Mouse (Mus musculus) heart, postnatal 10 days (tissue): Measurements from ENCODE around the gene Cenpc1. TPM values are rescaled to one million over a fixed set of nuclear protein-coding genes. Genes with fewer than 3 reads are reported as not detected.

ENCODE experiments used
- DNase-seq, 2 experiments: peaks; one replicate each; pipeline ENCODE4 v3.0.0; 2021
- intact Hi-C: fragments of 180-260 bp; cut with DNase I; formaldehyde crosslinking; loops from one replicate; pipeline ENCODE4 v1.15.1; 2025
- total RNA-seq, 2 experiments: library from RNA; stranded (reverse); gene quantifications; 2 replicates each; pipeline ENCODE4 v1.2.3; 2021

The Cenpc1 gene
- 10 to 100 TPM; 10.9 to 11.3 TPM for total RNA-seq

GRCm38 (mm10) chr5:86065101-86065875 lies at the start of gene Cenpc1:
Gene Cenpc1, minus strand, starts transcription at chr5:86065583.
- DNase-seq = peak; percentile 98
- intact Hi-C loops = loop anchor here (2.0 to 10.0 kb wide), 3 partner anchors 67 to 740 kb away; partner anchors contain the start of genes Uba6 and Ythdc1

- DNase-seq = peak; percentile 12 to 15
- intact Hi-C loops = no loop called here
Measured at GRCm38 (mm10) chr5:86113997-86114396, 48.6 kb upstream of the Cenpc1 start.

GRCm38 (mm10) chr5:86113037-86113436 lies 47.7 kb upstream of the Cenpc1 start:
- DNase-seq = no peak
- intact Hi-C loops = no loop called here

GRCm38 (mm10) chr5:86111074-86111473 lies 45.7 kb upstream of the Cenpc1 start:
- DNase-seq = no peak
- intact Hi-C loops = no loop called here

- intact Hi-C loops = no loop called here
Measured at GRCm38 (mm10) chr5:86106610-86107009, 41.2 kb upstream of the Cenpc1 start.

GRCm38 (mm10) chr5:86102176-86102575 lies 36.8 kb upstream of the Cenpc1 start:
- DNase-seq = no peak
- intact Hi-C loops = no loop called here

More at GRCm38 (mm10) chr5:86106610-86107009, 41.2 kb upstream of the Cenpc1 start:
- no peak for DNase-seq

- no peak for DNase-seq
- intact Hi-C loops = no loop called here
Measured at GRCm38 (mm10) chr5:86100621-86101020, 35.2 kb upstream of the Cenpc1 start.

- intact Hi-C loops = no loop called here
- no peak for DNase-seq
Measured at GRCm38 (mm10) chr5:86098988-86099387, 33.6 kb upstream of the Cenpc1 start.

GRCm38 (mm10) chr5:86094754-86095153 lies 29.4 kb upstream of the Cenpc1 start:
- intact Hi-C loops = no loop called here
- no peak for DNase-seq

- no peak for DNase-seq
- intact Hi-C loops = no loop called here
Measured at GRCm38 (mm10) chr5:86086751-86087150, 21.4 kb upstream of the Cenpc1 start.

GRCm38 (mm10) chr5:86084979-86085378 lies 19.6 kb upstream of the Cenpc1 start:
- intact Hi-C loops = no loop called here
- DNase-seq = no peak

GRCm38 (mm10) chr5:86083987-86084386 lies 18.6 kb upstream of the Cenpc1 start:
- no peak for DNase-seq
- intact Hi-C loops = no loop called here

GRCm38 (mm10) chr5:86078720-86079334 lies 13.4 kb upstream of the Cenpc1 start:
- no peak for DNase-seq
- intact Hi-C loops = no loop called here

GRCm38 (mm10) chr5:86072756-86073386 lies 7.5 kb upstream of the Cenpc1 start:
- DNase-seq = no peak
- intact Hi-C loops = no loop called here

- DNase-seq = peak in 1 of 2 experiments; percentile 16
- intact Hi-C loops = no loop called here
Measured at GRCm38 (mm10) chr5:86071538-86071937, 6.2 kb upstream of the Cenpc1 start, which contains the start of gene Stap1. Gene Stap1, plus strand, starts transcription at chr5:86071746.

- DNase-seq = no peak
- intact Hi-C loops = loop anchor here (5.0 to 10.0 kb wide), 2 partner anchors 63 to 736 kb away; partner anchors contain the start of gene Ythdc1
Measured at GRCm38 (mm10) chr5:86069121-86069520, 3.7 kb upstream of the Cenpc1 start.

GRCm38 (mm10) chr5:86068451-86068850 lies 3.1 kb upstream of the Cenpc1 start:
- intact Hi-C loops = loop anchor here (5.0 to 10.0 kb wide), 2 partner anchors 64 to 736 kb away; partner anchors contain the start of gene Ythdc1
- DNase-seq = no peak

- intact Hi-C loops = loop anchor here (2.0 to 10.0 kb wide), 3 partner anchors 66 to 738 kb away; partner anchors contain the start of gene Ythdc1
Measured at GRCm38 (mm10) chr5:86066551-86066929, 1.2 kb upstream of the Cenpc1 start.

GRCm38 (mm10) chr5:86065876-86066550 lies 630 bp upstream of the Cenpc1 start:
- no peak for DNase-seq
- intact Hi-C loops = loop anchor here (2.0 to 10.0 kb wide), 4 partner anchors 66 to 739 kb away; partner anchors contain the start of genes Uba6 and Ythdc1

More at GRCm38 (mm10) chr5:86066551-86066929, 1.2 kb upstream of the Cenpc1 start:
- peak; percentile 92 to 93 for DNase-seq

- intact Hi-C loops = loop anchor here (10.0 kb wide), 1 partner anchor 741 kb away; the partner anchor contains the start of gene Ythdc1
- DNase-seq = no peak
Measured at GRCm38 (mm10) chr5:86063501-86063900, 1.9 kb downstream of the Cenpc1 start.
